Mouse (Mus musculus) cerebellum, adult 2 months (tissue): ENCODE measurements at regions not wholly inside any gene's neighbourhood (a gene's known extent, or its start where the extent isn't known, plus 50 kb on each side); places are given as distances from the start of the nearest gene placed in this dataset.

ENCODE experiments used
- CTCF ChIP-seq: fragments of 200-500 bp; IDR thresholded peaks from 2 replicates; pipeline ENCODE4 v1.5.1; 2011; ENCODE audit warnings: low read depth, mild to moderate bottlenecking, control low read depth, low read length, moderate library complexity, borderline replicate concordance; ENCODE audit not compliant: insufficient read depth
- POLR2A ChIP-seq: fragments of 200-500 bp; IDR thresholded peaks from 2 replicates; pipeline ENCODE4 v1.6.1; 2011; ENCODE audit warnings: low read length, control low read depth, borderline replicate concordance; ENCODE audit not compliant: insufficient read depth

DNA sequence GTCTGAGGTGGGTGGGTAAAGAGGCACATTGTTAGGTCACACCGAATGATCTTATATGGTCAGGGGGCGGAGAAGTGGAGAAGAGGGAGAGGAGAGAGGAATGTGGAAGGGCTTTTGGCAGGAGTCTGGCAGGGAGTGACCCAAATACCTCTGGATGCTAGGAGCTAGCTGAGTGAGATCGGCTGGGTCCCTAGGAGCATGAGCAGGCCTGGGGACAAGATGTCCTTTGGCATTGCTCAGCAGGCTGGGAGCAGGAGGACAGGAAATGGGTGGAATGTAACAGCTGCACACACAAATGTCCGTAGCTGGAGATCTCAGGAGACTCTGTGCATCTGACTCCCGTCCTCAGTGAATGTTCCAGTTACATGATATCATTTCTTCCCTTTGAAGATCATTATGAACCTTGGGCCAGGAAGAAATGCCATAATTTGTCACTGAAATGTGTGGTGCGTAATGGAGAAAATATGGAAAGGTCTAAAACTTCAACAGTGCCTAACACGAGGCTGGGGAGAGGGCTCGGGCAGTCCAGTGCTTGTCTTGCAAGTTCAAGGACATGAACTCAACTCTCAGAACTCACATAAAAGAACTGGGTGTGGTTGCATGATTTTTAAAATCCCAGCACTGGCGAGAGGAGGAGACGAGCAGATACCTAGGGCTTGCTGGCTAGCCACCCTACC is 59.6 kb upstream of the Zfp366 start:
- no peak for TF ChIP-seq CTCF
- TF ChIP-seq POLR2A, result no peak
